Mouse (Mus musculus): ENCODE data around the gene Olfr237-ps1. TPM values are rescaled to one million over a fixed set of nuclear protein-coding genes. Genes with fewer than 3 reads are reported as not detected.
"Not testable (repeated sequence)": the region's sequence is repeated elsewhere in the genome, so short reads cannot be mapped to it uniquely, and the experiment has no call there.

The Olfr237-ps1 gene
- polyA plus RNA-seq (2012; rRNA removed) (not detected in 2 replicates), polyA plus RNA-seq (2014; fragmentation: Nextera tagmentation; extraction: Ambion mirVana) (not detected in 2 replicates)

- ATAC-seq (ENCODE audit: low FRiP score, low read depth), result not testable (repeated sequence)
These were observed at the start of gene Olfr237-ps1 for GRCm38 (mm10) chr6:43146267-43146666. Gene Olfr237-ps1, plus strand, starts transcription at chr6:43146567.

GRCm38 (mm10) chr6:43106069-43106468 is 40.3 kb upstream of the Olfr237-ps1 start, which contains the start of gene Olfr441:
Gene Olfr441, plus strand, starts transcription at chr6:43106369.
- H3K27me3 ChIP-seq (ENCODE audit: control insufficient read depth, insufficient read depth, low read length); H3K36me3 ChIP-seq (ENCODE audit: control insufficient read depth, insufficient read depth, low read length); H3K4me1 ChIP-seq (ENCODE audit: control insufficient read depth, insufficient read depth, low read length); H3K9me3 ChIP-seq (ENCODE audit: control insufficient read depth, low read length); H3K9ac ChIP-seq (ENCODE audit: low read depth, low read length, severe bottlenecking); H3K27ac ChIP-seq (replicated peaks; ENCODE audit: low read depth, low read length); ATAC-seq (ENCODE audit: low FRiP score, low read depth); DNase-seq (ENCODE audit: low spot score); H3K4me3 ChIP-seq (replicated peaks; ENCODE audit: low read length); H3K4me2 ChIP-seq (replicated peaks; ENCODE audit: low read depth, low read length, severe bottlenecking): not testable (repeated sequence)
- 83% methylated on average over 1 of the region's 1 CpGs for WGBS

More at GRCm38 (mm10) chr6:43146267-43146666, at the start of gene Olfr237-ps1:
- WGBS, result 83% methylated on average over 2 of the region's 2 CpGs
- H3K27ac ChIP-seq (replicated peaks; ENCODE audit: low read depth, low read length); H3K27me3 ChIP-seq (ENCODE audit: control insufficient read depth, insufficient read depth, low read length); H3K36me3 ChIP-seq (ENCODE audit: control insufficient read depth, insufficient read depth, low read length); H3K9me3 ChIP-seq (ENCODE audit: control insufficient read depth, low read length); H3K9ac ChIP-seq (ENCODE audit: low read depth, low read length, severe bottlenecking); H3K4me1 ChIP-seq (ENCODE audit: control insufficient read depth, insufficient read depth, low read length); H3K4me2 ChIP-seq (replicated peaks; ENCODE audit: low read depth, low read length, severe bottlenecking); DNase-seq (ENCODE audit: low spot score); H3K4me3 ChIP-seq (replicated peaks; ENCODE audit: low read length): not testable (repeated sequence)

- Histone ChIP-seq H3K4me3 (replicated peaks; ENCODE audit: low read length) (no peak overlapping the region), H3K36me3 (ENCODE audit: control insufficient read depth, insufficient read depth, low read length) (no peaks in the 10 kb centered on the region), H3K4me2 (replicated peaks; ENCODE audit: low read depth, low read length, severe bottlenecking) (no peak overlapping the region), H3K27me3 (ENCODE audit: control insufficient read depth, insufficient read depth, low read length) (no peaks in the 10 kb centered on the region), H3K9me3 (ENCODE audit: control insufficient read depth, low read length) (no peaks in the 10 kb centered on the region), H3K27ac (replicated peaks; ENCODE audit: low read depth, low read length) (no peak overlapping the region), H3K4me1 (ENCODE audit: control insufficient read depth, insufficient read depth, low read length) (no peaks in the 10 kb centered on the region), H3K9ac (ENCODE audit: low read depth, low read length, severe bottlenecking) (no peak overlapping the region)
- no peak for TF ChIP-seq POLR2A (IDR thresholded peaks at IDR 0.05; ENCODE audit: borderline replicate concordance, extremely low read depth, insufficient read depth, insufficient read length)
- DNase-seq (ENCODE audit: low spot score), result no peak
- WGBS, result 54% methylated on average over 1 of the region's 1 CpGs
- ATAC-seq (ENCODE audit: low FRiP score, low read depth), result no peak
These were observed 13.1 kb downstream of the Olfr237-ps1 start for GRCm38 (mm10) chr6:43159502-43159901.

GRCm38 (mm10) chr6:43162982-43163381 is 16.6 kb downstream of the Olfr237-ps1 start, which contains the start of gene Olfr437:
Gene Olfr437, plus strand, starts transcription at chr6:43163282.
- no peak within 1 kb of the TSS for H3K27ac ChIP-seq (replicated peaks; ENCODE audit: low read depth, low read length)
- H3K9ac ChIP-seq (ENCODE audit: low read depth, low read length, severe bottlenecking), result no peak within 1 kb of the TSS
- H3K4me1 ChIP-seq (ENCODE audit: control insufficient read depth, insufficient read depth, low read length), result no peaks in the 10 kb centered on the region
- ATAC-seq (ENCODE audit: low FRiP score, low read depth) (no peak), DNase-seq (ENCODE audit: low spot score) (no peak)
- no peaks in the 10 kb centered on the region for H3K36me3 ChIP-seq (ENCODE audit: control insufficient read depth, insufficient read depth, low read length)
- 70% methylated on average over 3 of the region's 3 CpGs for WGBS
- no peaks in the 10 kb centered on the region for H3K9me3 ChIP-seq (ENCODE audit: control insufficient read depth, low read length)
- TF ChIP-seq POLR2A (IDR thresholded peaks at IDR 0.05; ENCODE audit: borderline replicate concordance, extremely low read depth, insufficient read depth, insufficient read length), result no peak
- no peak within 1 kb of the TSS for H3K4me3 ChIP-seq (replicated peaks; ENCODE audit: low read length)
- no peak within 1 kb of the TSS for H3K4me2 ChIP-seq (replicated peaks; ENCODE audit: low read depth, low read length, severe bottlenecking)
- no peaks in the 10 kb centered on the region for H3K27me3 ChIP-seq (ENCODE audit: control insufficient read depth, insufficient read depth, low read length)

- H3K27me3 ChIP-seq (ENCODE audit: control insufficient read depth, insufficient read depth, low read length), result no peaks in the 10 kb centered on the region
- no peaks in the 10 kb centered on the region for H3K4me1 ChIP-seq (ENCODE audit: control insufficient read depth, insufficient read depth, low read length)
- H3K4me3 ChIP-seq (replicated peaks; ENCODE audit: low read length), result no peak overlapping the region
- no peak for ATAC-seq (ENCODE audit: low FRiP score, low read depth)
- H3K4me2 ChIP-seq (replicated peaks; ENCODE audit: low read depth, low read length, severe bottlenecking), result no peak overlapping the region
- no peaks in the 10 kb centered on the region for H3K36me3 ChIP-seq (ENCODE audit: control insufficient read depth, insufficient read depth, low read length)
- no peak for DNase-seq (ENCODE audit: low spot score)
- H3K9me3 ChIP-seq (ENCODE audit: control insufficient read depth, low read length), result no peaks in the 10 kb centered on the region
- TF ChIP-seq POLR2A (IDR thresholded peaks at IDR 0.05; ENCODE audit: borderline replicate concordance, extremely low read depth, insufficient read depth, insufficient read length), result no peak
- H3K9ac ChIP-seq (ENCODE audit: low read depth, low read length, severe bottlenecking), result no peak overlapping the region
- WGBS, result 97% methylated on average over 4 of the region's 4 CpGs
- H3K27ac ChIP-seq (replicated peaks; ENCODE audit: low read depth, low read length), result no peak overlapping the region
These were observed 20.9 kb downstream of the Olfr237-ps1 start for GRCm38 (mm10) chr6:43167246-43167645.

GRCm38 (mm10) chr6:43171840-43172239 is 25.5 kb downstream of the Olfr237-ps1 start, which contains the start of gene Olfr13:
Gene Olfr13, plus strand, starts transcription at chr6:43172140.
- Histone ChIP-seq H3K4me3 (replicated peaks; ENCODE audit: low read length) (no peak within 1 kb of the TSS), H3K27me3 (ENCODE audit: control insufficient read depth, insufficient read depth, low read length) (no peaks in the 10 kb centered on the region), H3K4me2 (replicated peaks; ENCODE audit: low read depth, low read length, severe bottlenecking) (no peak within 1 kb of the TSS), H3K27ac (replicated peaks; ENCODE audit: low read depth, low read length) (no peak within 1 kb of the TSS), H3K9me3 (ENCODE audit: control insufficient read depth, low read length) (no peaks in the 10 kb centered on the region), H3K4me1 (ENCODE audit: control insufficient read depth, insufficient read depth, low read length) (no peaks in the 10 kb centered on the region), H3K9ac (ENCODE audit: low read depth, low read length, severe bottlenecking) (no peak within 1 kb of the TSS), H3K36me3 (ENCODE audit: control insufficient read depth, insufficient read depth, low read length) (no peaks in the 10 kb centered on the region)
- no peak for TF ChIP-seq POLR2A (IDR thresholded peaks at IDR 0.05; ENCODE audit: borderline replicate concordance, extremely low read depth, insufficient read depth, insufficient read length)
- DNase-seq (ENCODE audit: low spot score) (no peak), ATAC-seq (ENCODE audit: low FRiP score, low read depth) (no peak)
- 68% methylated on average over 4 of the region's 4 CpGs for WGBS
